Mouse (Mus musculus): ENCODE measurements around the gene Iqce.

GRCm38 (mm10) chr5:140741040-140741439, 38.9 kb upstream of the Iqce start:
- TF ChIP-seq CTCF (IDR thresholded peaks at IDR 0.05; ENCODE audit: borderline replicate concordance, extremely low read depth, insufficient read depth, insufficient read length) (no peak), POLR2A (IDR thresholded peaks at IDR 0.05; ENCODE audit: borderline replicate concordance, extremely low read depth, insufficient read depth, insufficient read length, poor library complexity, severe bottlenecking) (no peak)
